ENCODE assay signal across 8 mouse cellular contexts in genomic region chr6:134983529-134984370, GRCm38 (mm10). TPM values are rescaled to one million over a fixed set of nuclear protein-coding genes. Genes with fewer than 3 reads are reported as not detected.
DNase-seq lines count a peak whose midpoint lies in the region; ATAC-seq lines count a peak whose summit lies in the region.

No protein-coding gene starts in this region.

- peak overlapping the region; percentile 97 for H3K4me2 ChIP-seq in hindbrain, embryonic 15.5 days

- peak overlapping the region; percentile 76 for H3K27ac ChIP-seq in hindbrain, embryonic 15.5 days (replicated peaks)

- WGBS in hindbrain, embryonic 15.5 days = 2% methylated on average over 62 of the region's 62 CpGs

- H3K4me1 ChIP-seq in hindbrain, embryonic 15.5 days (replicated peaks) = peaks cover 24% of the 10 kb centered on the region

- peak; percentile 88 for DNase-seq in R1 (ENCODE audit: low read depth, low spot score)
- DNase-seq in cerebellum, postnatal 36 days = peak; percentile 89 to 93
- DNase-seq in frontal cortex, postnatal 36 days (ENCODE audit: low spot score in 2 of 2) = peak; percentile 90 to 91
- DNase-seq in layer of hippocampus, postnatal 36 days = peak; percentile 88 to 89
- DNase-seq in lung, postnatal 36 days = peak; percentile 92
- DNase-seq in retina, embryonic 14.5 days (ENCODE audit: low spot score) = peak; percentile 98
- DNase-seq in thymus, postnatal 36 days = peak; percentile 85 to 87

- H3K9me3 ChIP-seq in hindbrain, embryonic 15.5 days = no peaks in the 10 kb centered on the region

- no peaks in the 10 kb centered on the region for H3K36me3 ChIP-seq in hindbrain, embryonic 15.5 days

- peak overlapping the region; percentile 83 for H3K4me3 ChIP-seq in hindbrain, embryonic 15.5 days

- peak overlapping the region; percentile 76 for H3K9ac ChIP-seq in hindbrain, embryonic 15.5 days

- ATAC-seq in hindbrain, embryonic 15.5 days (ENCODE audit: low FRiP score, low read depth) = peak; percentile 91

- no peaks in the 10 kb centered on the region for H3K27me3 ChIP-seq in hindbrain, embryonic 15.5 days

RNA-seq across cellular contexts. Expression of gene Apold1, which starts 2.2 kb away (rescaled TPM):
- polyA plus RNA-seq in hindbrain, embryonic 15.5 days (2015; fragmentation: Nextera tagmentation; extraction: Ambion mirVana) = 3.6 and 4.1 TPM in 2 replicates
- 1 to 10 TPM; 3.1 to 3.4 TPM for total RNA-seq in layer of hippocampus, postnatal 36 days (2021)

RNA-seq across cellular contexts. Expression of gene Ddx47, which starts 27.7 kb away (rescaled TPM):
- polyA plus RNA-seq in hindbrain, embryonic 15.5 days (2015; fragmentation: Nextera tagmentation; extraction: Ambion mirVana) = 70.5 and 76.2 TPM in 2 replicates
- total RNA-seq in layer of hippocampus, postnatal 36 days (2021) = 10 to 100 TPM; 51.6 to 58.1 TPM

Comparison
In these comparisons a context has a peak if more than half of its experiments do, and no peak if none do; other contexts are left out.
1. Peak in every context shown above with its lines: DNase-seq, ATAC-seq, H3K4me3 ChIP-seq and H3K27ac ChIP-seq.